Mouse (Mus musculus) mouse embryonic stem cell (cell line): ENCODE data around the gene Tmem87b.

ENCODE experiments used
- in situ Hi-C, 2 experiments: fragments of 300-500 bp; cut with MboI; formaldehyde crosslinking; loops; 1 replicate in 1 of 2; 3 replicates in 1 of 2; pipeline ENCODE4 v1.14.3; 2019 to 2020; ENCODE audit warnings: low sequenced_read_pairs in 2 of 2, low pct_unique_long_range_greater_than_20kb in 1 of 2, mixed read lengths in 1 of 2; ENCODE audit not compliant: unreplicated experiment in 1 of 2

The Tmem87b gene

GRCm38 (mm10) chr2:128817786-128818681 is at the start of gene Tmem87b:
Gene Tmem87b (plus strand): TSS chr2:128818118.
- in situ Hi-C loops: loop anchor here (5.0 kb wide), 1 partner anchor 121 kb away; the partner anchor contains the start of gene Mertk (in 2 of the 2)

GRCm38 (mm10) chr2:128768545-128769247 is 49.2 kb upstream of the Tmem87b start:
- in situ Hi-C loops: no loop called here

GRCm38 (mm10) chr2:128770557-128770956 is 47.4 kb upstream of the Tmem87b start:
- in situ Hi-C loops: no loop called here

- in situ Hi-C loops: no loop called here
Observed at GRCm38 (mm10) chr2:128771048-128771447, 46.9 kb upstream of the Tmem87b start.

GRCm38 (mm10) chr2:128771750-128772338 is 46.1 kb upstream of the Tmem87b start:
- in situ Hi-C loops: no loop called here

- in situ Hi-C loops: no loop called here
Observed at GRCm38 (mm10) chr2:128782231-128782630, 35.7 kb upstream of the Tmem87b start.

GRCm38 (mm10) chr2:128783660-128784345 is 34.1 kb upstream of the Tmem87b start:
- in situ Hi-C loops: no loop called here

GRCm38 (mm10) chr2:128784814-128785213 is 33.1 kb upstream of the Tmem87b start:
- in situ Hi-C loops: no loop called here

- in situ Hi-C loops: no loop called here
Observed at GRCm38 (mm10) chr2:128786341-128786740, 31.6 kb upstream of the Tmem87b start.

GRCm38 (mm10) chr2:128786795-128787194 is 31.1 kb upstream of the Tmem87b start:
- in situ Hi-C loops: no loop called here

GRCm38 (mm10) chr2:128787805-128788204 is 30.1 kb upstream of the Tmem87b start:
- in situ Hi-C loops: no loop called here

- in situ Hi-C loops: no loop called here
Observed at GRCm38 (mm10) chr2:128790875-128791614, 26.9 kb upstream of the Tmem87b start.

GRCm38 (mm10) chr2:128793958-128794357 is 24.0 kb upstream of the Tmem87b start:
- in situ Hi-C loops: no loop called here

GRCm38 (mm10) chr2:128796463-128796862 is 21.5 kb upstream of the Tmem87b start:
- in situ Hi-C loops: no loop called here

- in situ Hi-C loops: no loop called here
Observed at GRCm38 (mm10) chr2:128803441-128803840, 14.5 kb upstream of the Tmem87b start.

- in situ Hi-C loops: no loop called here
Observed at GRCm38 (mm10) chr2:128805341-128805740, 12.6 kb upstream of the Tmem87b start.

GRCm38 (mm10) chr2:128806561-128806960 is 11.4 kb upstream of the Tmem87b start:
- in situ Hi-C loops: no loop called here

GRCm38 (mm10) chr2:128812761-128813160 is 5.2 kb upstream of the Tmem87b start:
- in situ Hi-C loops: no loop called here
